Mouse (Mus musculus) cerebellum, postnatal 25 days (tissue): ENCODE results near the gene Gm10600.
"Not testable (repeated sequence)": the region's sequence is repeated elsewhere in the genome, so short reads cannot be mapped to it uniquely, and the experiment has no call there.

Experiments
- DNase-seq, 2 experiments: peaks; one replicate each; pipeline ENCODE4 v3.0.0; 2021; ENCODE audit warnings: mixed read lengths in 2 of 2

Gm10600 gene

GRCm38 (mm10) chr4:42240339-42240738 lies at the start of gene Gm10600:
Gene Gm10600, plus strand, starts transcription at chr4:42240639.
- DNase-seq, result not testable (repeated sequence)

- DNase-seq, result not testable (repeated sequence)
Measured at GRCm38 (mm10) chr4:42255467-42255866, 15.0 kb downstream of the Gm10600 start, which contains the start of gene Ccl21b. Gene Ccl21b, plus strand, starts transcription at chr4:42255767.
